Comparison of ENCODE assay signal across 8 mouse cellular contexts in genomic region chr14:78482385-78483231, GRCm38 (mm10). TPM values are rescaled to one million over a fixed set of nuclear protein-coding genes. Genes with fewer than 3 reads are reported as not detected.
DNase-seq lines count a peak whose midpoint lies in the region; ATAC-seq and TF ChIP-seq lines count a peak whose summit lies in the region.

No protein-coding gene starts in this region.

- no peak overlapping the region for H3K27ac ChIP-seq in kidney, embryonic 15.5 days
- H3K27ac ChIP-seq in midbrain, postnatal 0 days (ENCODE audit: low read depth, low read length), result no peak overlapping the region

- peak; percentile 9 for DNase-seq in 3134 (ENCODE audit: extremely low read depth, insufficient read length, low spot score)
- peak; percentile 49 for DNase-seq in ZHBTc4 (ENCODE audit: low read depth, low spot score)
- peak; percentile 75 for DNase-seq in embryo, embryonic 10.5 days (ENCODE audit: low spot score)
- peak; percentile 12 for DNase-seq in heart, adult 8-10 months (ENCODE audit: low spot score)
- peak; percentile 43 for DNase-seq in liver
- peak; percentile 85 for DNase-seq in midbrain, postnatal 0 days (ENCODE audit: low spot score)
- peak; percentile 60 for DNase-seq in telencephalon, adult 2 months (ENCODE audit: low read depth, low spot score)

- peak; percentile 90 for TF ChIP-seq CTCF in midbrain, postnatal 0 days (IDR thresholded peaks at IDR 0.05)

- no peak overlapping the region for H3K9ac ChIP-seq in kidney, embryonic 15.5 days
- H3K9ac ChIP-seq in midbrain, postnatal 0 days (replicated peaks; ENCODE audit: low read length, poor library complexity, severe bottlenecking), result 0 out of 2 replicates have a peak overlapping the region, but pooled peaks have one; percentile 19

- ATAC-seq in kidney, embryonic 15.5 days (replicated peaks; ENCODE audit: low FRiP score), result peak; percentile 82; the same call in 1 of the 2 replicates
- ATAC-seq in midbrain, postnatal 0 days (ENCODE audit: low FRiP score), result peak; percentile 92

- H3K36me3 ChIP-seq in kidney, embryonic 15.5 days, result no peaks in the 10 kb centered on the region
- no peaks in the 10 kb centered on the region for H3K36me3 ChIP-seq in midbrain, postnatal 0 days (ENCODE audit: insufficient read depth, low read length)

- 23% methylated on average over 14 of the region's 14 CpGs for WGBS in kidney, embryonic 15.5 days
- 17% methylated on average over 14 of the region's 14 CpGs for WGBS in midbrain, postnatal 0 days

- no peak overlapping the region for H3K4me3 ChIP-seq in kidney, embryonic 15.5 days (replicated peaks)
- no peak overlapping the region for H3K4me3 ChIP-seq in midbrain, postnatal 0 days (ENCODE audit: low read depth, low read length)

- no peaks in the 10 kb centered on the region for H3K9me3 ChIP-seq in kidney, embryonic 15.5 days (replicated peaks)
- no peaks in the 10 kb centered on the region for H3K9me3 ChIP-seq in midbrain, postnatal 0 days (ENCODE audit: low read length)

- peak overlapping the region; percentile 47 for H3K4me2 ChIP-seq in kidney, embryonic 15.5 days
- H3K4me2 ChIP-seq in midbrain, postnatal 0 days (ENCODE audit: low read depth, low read length, poor library complexity, severe bottlenecking), result peak overlapping the region; percentile 30

- peaks cover 4% of the 10 kb centered on the region; the same call in 1 of the 2 replicates for H3K4me1 ChIP-seq in kidney, embryonic 15.5 days
- H3K4me1 ChIP-seq in midbrain, postnatal 0 days (ENCODE audit: insufficient read depth, low read length), result peaks cover 4% of the 10 kb centered on the region; the same call in 1 of the 2 replicates

- no peaks in the 10 kb centered on the region for H3K27me3 ChIP-seq in kidney, embryonic 15.5 days
- no peaks in the 10 kb centered on the region for H3K27me3 ChIP-seq in midbrain, postnatal 0 days (ENCODE audit: insufficient read depth, low read length)

RNA-seq across cellular contexts. Expression of gene Akap11, which starts 54.0 kb away (rescaled TPM):
- 10 to 100 TPM; 34.5 to 47.1 (median 36.8) TPM for total RNA-seq in heart, adult 8-10 months (2022)
- polyA plus RNA-seq in kidney, embryonic 15.5 days (2015; fragmentation: Nextera tagmentation; extraction: Ambion mirVana), result 20.0 and 20.2 TPM in 2 replicates
- 83.0 and 115 TPM in 2 replicates for total RNA-seq in midbrain, postnatal 0 days (2014; rRNA removed)
- polyA plus RNA-seq in midbrain, postnatal 0 days (2015; fragmentation: Nextera tagmentation; extraction: Ambion mirVana), result 27.4 and 33.5 TPM in 2 replicates

Comparison
In these comparisons a context has a peak if more than half of its experiments do, and no peak if none do; other contexts are left out.
1. DNase-seq: peak in every context shown above with its lines; median percentile 85 in midbrain, postnatal 0 days; 75 in embryo, embryonic 10.5 days; 60 in telencephalon, adult 2 months; 49 in ZHBTc4; 43 in liver; 12 in heart, adult 8-10 months; 9 in 3134.